Mouse (Mus musculus) embryonic facial prominence, embryonic 10.5 days (tissue): ENCODE measurements around the gene Tent5c. TPM values are rescaled to one million over a fixed set of nuclear protein-coding genes. Genes with fewer than 3 reads are reported as not detected.

Experiments
- DNase-seq: peaks from one replicate; pipeline ENCODE4 v3.0.0-alpha.2; 2017; ENCODE audit warnings: low spot score
- H3K27ac ChIP-seq: fragments of 300-500 bp; sonication (generic); replicated peaks from 2 replicates; pipeline ENCODE4 v1.5.1; 2016; ENCODE audit warnings: mild to moderate bottlenecking
- H3K27me3 ChIP-seq: fragments of 300-500 bp; sonication (generic); replicated peaks from 2 replicates; pipeline ENCODE4 v1.6.1; 2016; ENCODE audit warnings: low read depth, mild to moderate bottlenecking; ENCODE audit not compliant: poor library complexity, severe bottlenecking
- H3K36me3 ChIP-seq: fragments of 300-500 bp; sonication (generic); replicated peaks from 2 replicates; pipeline ENCODE4 v1.6.1; 2016; ENCODE audit warnings: mild to moderate bottlenecking, moderate library complexity
- H3K4me1 ChIP-seq: fragments of 300-500 bp; sonication (generic); 2 replicates; pipeline ENCODE4 v1.6.1; 2016
- H3K4me3 ChIP-seq: fragments of 300-500 bp; sonication (generic); 2 replicates; pipeline ENCODE4 v1.5.1; 2016; ENCODE audit warnings: mild to moderate bottlenecking, moderate library complexity
- H3K9me3 ChIP-seq: fragments of 300-500 bp; sonication (generic); 2 replicates; pipeline ENCODE4 v1.6.1; 2016; ENCODE audit warnings: mild to moderate bottlenecking
- WGBS: fragments of 180-500 bp; shearing (Covaris S2); methylation state at CpG from one replicate; pipeline ENCODE4 v1.1.7; 2016; 5-methylcytosine and 5-hydroxymethylcytosine counted together
- polyA plus RNA-seq: library from polyadenylated mRNA; unstranded; fragments of >200 nt; fragmentation: Nextera tagmentation; extraction: Ambion mirVana; gene quantifications from 2 replicates; pipeline ENCODE4 v1.2.1, GENCODE M21; 2016

The Tent5c gene
- polyA plus RNA-seq, 1 experiment from 2014 or later = 1.7 TPM

- no peak overlapping the region for H3K27ac ChIP-seq
- no peaks in the 10 kb centered on the region for H3K36me3 ChIP-seq
- no peak for DNase-seq
- no peak overlapping the region for H3K4me3 ChIP-seq
- H3K9me3 ChIP-seq = no peaks in the 10 kb centered on the region
- H3K27me3 ChIP-seq = no peaks in the 10 kb centered on the region
- 87% methylated on average over 4 of the region's 4 CpGs for WGBS
- peaks cover 9% of the 10 kb centered on the region; the same call in 1 of the 2 replicates for H3K4me1 ChIP-seq
These were observed 18.1 kb upstream of the Tent5c start for GRCm38 (mm10) chr3:100507174-100507573.

DNA sequence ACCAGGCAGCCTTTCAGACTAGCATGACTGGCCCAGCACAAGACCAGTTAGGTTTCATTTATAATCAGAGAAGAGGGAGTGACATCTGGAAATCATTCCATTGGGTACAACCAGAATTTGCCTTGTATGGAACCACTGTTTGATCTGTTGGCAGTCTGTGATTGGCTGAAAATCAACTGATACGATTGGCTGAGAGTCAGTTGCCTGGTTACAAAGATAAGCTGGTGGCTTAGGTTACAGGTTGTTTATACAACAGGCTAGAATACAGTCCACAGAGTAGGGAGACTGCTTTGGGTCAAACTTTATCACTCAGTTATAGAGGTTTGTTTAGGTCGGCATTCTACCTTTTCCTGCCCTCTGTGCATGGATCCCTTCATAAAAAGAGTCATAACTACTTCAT is 17.6 kb upstream of the Tent5c start:
- Histone ChIP-seq H3K27me3 (no peaks in the 10 kb centered on the region), H3K36me3 (no peaks in the 10 kb centered on the region), H3K9me3 (no peaks in the 10 kb centered on the region), H3K4me3 (no peak overlapping the region), H3K4me1 (peaks cover 9% of the 10 kb centered on the region; the same call in 1 of the 2 replicates), H3K27ac (peak overlapping the region; percentile 51; the same call in 1 of the 2 replicates)
- DNase-seq = peak; percentile 27
- 80% methylated on average over 2 of the region's 2 CpGs for WGBS

GRCm38 (mm10) chr3:100503882-100504281 is 14.8 kb upstream of the Tent5c start:
- WGBS = 82% methylated on average over 6 of the region's 6 CpGs
- no peaks in the 10 kb centered on the region for H3K27me3 ChIP-seq
- no peaks in the 10 kb centered on the region for H3K36me3 ChIP-seq
- H3K27ac ChIP-seq = no peak overlapping the region
- peaks cover 5% of the 10 kb centered on the region; the same call in 1 of the 2 replicates for H3K9me3 ChIP-seq
- H3K4me3 ChIP-seq = no peak overlapping the region
- peaks cover 9% of the 10 kb centered on the region; the same call in 1 of the 2 replicates for H3K4me1 ChIP-seq
- DNase-seq = no peak

GRCm38 (mm10) chr3:100502516-100502915 is 13.4 kb upstream of the Tent5c start:
- Histone ChIP-seq H3K9me3 (peaks cover 5% of the 10 kb centered on the region; the same call in 1 of the 2 replicates), H3K4me3 (no peak overlapping the region), H3K27me3 (no peaks in the 10 kb centered on the region), H3K36me3 (no peaks in the 10 kb centered on the region), H3K4me1 (peaks cover 9% of the 10 kb centered on the region; the same call in 1 of the 2 replicates), H3K27ac (no peak overlapping the region)
- no peak for DNase-seq
- WGBS = 90% methylated on average over 6 of the region's 6 CpGs

DNA sequence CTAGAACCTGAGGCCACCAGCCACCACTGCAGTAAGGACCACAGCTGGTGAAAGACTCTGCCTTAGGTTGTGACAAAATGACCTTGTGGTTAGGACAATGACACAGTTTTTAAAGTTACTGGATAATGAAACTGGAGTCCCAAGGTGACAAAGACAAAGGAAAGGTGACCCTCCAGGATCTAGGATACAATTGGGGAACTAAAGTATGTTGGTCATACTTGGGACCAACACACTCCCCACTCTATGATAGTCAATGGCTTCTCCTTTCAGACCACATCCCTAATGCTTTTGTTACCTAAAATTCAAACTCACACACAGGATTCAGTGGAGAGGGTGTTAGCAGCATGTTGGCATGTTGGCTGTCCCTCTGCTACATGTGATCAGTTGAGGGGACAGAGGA is 12.8 kb upstream of the Tent5c start:
- no peaks in the 10 kb centered on the region for H3K27me3 ChIP-seq
- H3K27ac ChIP-seq = no peak overlapping the region
- peaks cover 5% of the 10 kb centered on the region; the same call in 1 of the 2 replicates for H3K9me3 ChIP-seq
- DNase-seq = no peak
- H3K4me3 ChIP-seq = no peak overlapping the region
- H3K36me3 ChIP-seq = no peaks in the 10 kb centered on the region
- peaks cover 8% of the 10 kb centered on the region; the same call in 1 of the 2 replicates for H3K4me1 ChIP-seq

GRCm38 (mm10) chr3:100496081-100496480 is 7.0 kb upstream of the Tent5c start:
- Histone ChIP-seq H3K4me1 (peaks cover 6% of the 10 kb centered on the region; the same call in 1 of the 2 replicates), H3K9me3 (peaks cover 3% of the 10 kb centered on the region; the same call in 1 of the 2 replicates), H3K27ac (no peak overlapping the region), H3K4me3 (no peak overlapping the region), H3K36me3 (no peaks in the 10 kb centered on the region), H3K27me3 (peaks cover 13% of the 10 kb centered on the region)
- no peak for DNase-seq
- WGBS = 65% methylated on average over 3 of the region's 3 CpGs

DNA sequence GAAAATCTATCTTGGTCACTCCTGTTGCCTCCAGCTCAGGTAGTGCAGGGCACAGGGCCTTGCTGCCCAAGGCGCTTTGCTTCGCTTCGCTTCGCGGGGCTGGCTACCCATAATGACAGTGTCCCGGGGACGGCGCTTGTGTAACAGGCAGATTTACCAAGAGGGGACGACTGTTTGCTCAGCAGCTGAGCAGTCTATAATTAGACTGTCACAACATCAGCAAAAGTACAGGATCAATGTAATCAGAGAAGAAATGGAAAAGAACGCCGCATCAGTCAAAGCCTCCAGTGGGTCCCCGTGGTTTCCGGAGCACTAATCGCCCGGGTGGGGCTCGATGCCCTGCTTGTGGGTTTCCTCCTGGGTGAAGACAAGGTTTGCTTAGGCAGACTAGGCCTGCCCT is 6.3 kb upstream of the Tent5c start:
- DNase-seq = no peak
- Histone ChIP-seq H3K27me3 (peaks cover 19% of the 10 kb centered on the region), H3K27ac (no peak overlapping the region), H3K9me3 (no peaks in the 10 kb centered on the region), H3K4me1 (peaks cover 6% of the 10 kb centered on the region), H3K4me3 (no peak overlapping the region), H3K36me3 (no peaks in the 10 kb centered on the region)
- WGBS = 86% methylated on average over 16 of the region's 16 CpGs

- 89% methylated on average over 5 of the region's 5 CpGs for WGBS
- Histone ChIP-seq H3K27ac (no peak overlapping the region), H3K36me3 (no peaks in the 10 kb centered on the region), H3K27me3 (peaks cover 25% of the 10 kb centered on the region), H3K4me3 (no peak overlapping the region), H3K4me1 (peaks cover 11% of the 10 kb centered on the region), H3K9me3 (no peaks in the 10 kb centered on the region)
- no peak for DNase-seq
These were observed 5.8 kb upstream of the Tent5c start for GRCm38 (mm10) chr3:100494912-100495311.

- Histone ChIP-seq H3K27me3 (peaks cover 66% of the 10 kb centered on the region), H3K4me1 (peaks cover 28% of the 10 kb centered on the region), H3K27ac (0 out of 2 replicates have a peak overlapping the region, but pooled peaks have one; percentile 81), H3K36me3 (no peaks in the 10 kb centered on the region), H3K9me3 (no peaks in the 10 kb centered on the region), H3K4me3 (peak overlapping the region; percentile 80)
- no peak for DNase-seq
- WGBS = 18% methylated on average over 4 of the region's 4 CpGs
These were observed 831 bp upstream of the Tent5c start for GRCm38 (mm10) chr3:100490010-100490300.

DNA sequence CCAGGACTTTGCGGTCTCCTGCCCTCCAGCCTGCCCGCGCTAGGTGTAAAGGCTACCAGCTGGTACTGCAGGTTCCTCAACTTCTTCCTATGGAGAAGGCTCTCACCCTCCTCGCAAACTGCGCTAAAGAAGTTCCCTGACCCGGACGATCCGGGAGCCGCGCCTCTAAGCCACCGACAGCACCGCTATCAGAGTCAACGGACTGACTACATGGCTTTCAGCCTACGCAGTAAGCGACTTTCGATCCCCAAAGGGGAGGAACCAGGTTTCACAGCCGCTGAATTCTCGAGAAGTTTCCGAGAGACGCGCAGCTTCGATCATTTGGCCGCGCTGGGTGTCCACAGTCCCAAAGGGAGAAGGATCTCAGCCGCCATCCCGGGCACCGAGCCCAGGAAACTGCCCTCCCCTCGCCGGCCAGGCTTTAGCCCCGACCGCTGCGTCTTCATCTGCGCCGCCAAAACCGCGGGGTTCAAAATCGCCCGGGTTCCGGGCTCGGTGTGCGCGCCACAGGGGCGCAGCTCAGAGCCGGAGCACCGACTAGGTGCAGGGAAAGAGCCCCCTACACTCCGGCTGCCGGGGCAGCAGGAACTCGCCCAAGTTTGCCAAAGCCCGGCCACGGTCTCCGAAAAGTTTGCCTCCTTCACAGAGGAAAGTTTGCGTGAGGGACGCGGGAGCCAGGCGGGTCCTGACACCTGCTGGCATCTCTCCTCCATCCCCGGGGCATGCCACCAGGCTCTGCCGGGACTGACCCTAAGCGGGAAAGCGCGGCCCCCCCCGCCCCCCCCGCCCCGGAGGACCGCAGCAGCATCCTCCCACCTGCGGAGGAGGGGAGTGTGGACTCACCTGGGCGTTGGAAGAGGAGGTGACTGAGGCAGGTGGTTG is 632 bp downstream of the Tent5c start:
- under 1% methylated on average over 66 of the region's 66 CpGs for WGBS
- peak; percentile 59 for DNase-seq
- H3K27ac ChIP-seq = peak overlapping the region; percentile 81
- H3K27me3 ChIP-seq = peaks cover 72% of the 10 kb centered on the region
- H3K36me3 ChIP-seq = no peaks in the 10 kb centered on the region
- peaks cover 33% of the 10 kb centered on the region for H3K4me1 ChIP-seq
- no peaks in the 10 kb centered on the region for H3K9me3 ChIP-seq
- peak overlapping the region; percentile 80 for H3K4me3 ChIP-seq

GRCm38 (mm10) chr3:100487046-100487445 is 2.1 kb downstream of the Tent5c start:
- 80% methylated on average over 2 of the region's 2 CpGs for WGBS

GRCm38 (mm10) chr3:100485390-100486132 is 3.6 kb downstream of the Tent5c start:
- H3K27ac ChIP-seq = no peak overlapping the region
- H3K36me3 ChIP-seq = no peaks in the 10 kb centered on the region
- no peaks in the 10 kb centered on the region for H3K9me3 ChIP-seq
- H3K4me3 ChIP-seq = no peak overlapping the region
- DNase-seq = peak; percentile 15
- H3K27me3 ChIP-seq = peaks cover 54% of the 10 kb centered on the region
- 37% methylated on average over 11 of the region's 11 CpGs for WGBS
- H3K4me1 ChIP-seq = peaks cover 33% of the 10 kb centered on the region

More at GRCm38 (mm10) chr3:100487046-100487445, 2.1 kb downstream of the Tent5c start:
- Histone ChIP-seq H3K9me3 (no peaks in the 10 kb centered on the region), H3K27me3 (peaks cover 69% of the 10 kb centered on the region), H3K27ac (no peak overlapping the region), H3K4me1 (peaks cover 33% of the 10 kb centered on the region), H3K36me3 (no peaks in the 10 kb centered on the region), H3K4me3 (peak overlapping the region; percentile 11; the same call in 1 of the 2 replicates)
- no peak for DNase-seq
